Mouse (Mus musculus): ENCODE data around the gene Gse1.

DNA sequence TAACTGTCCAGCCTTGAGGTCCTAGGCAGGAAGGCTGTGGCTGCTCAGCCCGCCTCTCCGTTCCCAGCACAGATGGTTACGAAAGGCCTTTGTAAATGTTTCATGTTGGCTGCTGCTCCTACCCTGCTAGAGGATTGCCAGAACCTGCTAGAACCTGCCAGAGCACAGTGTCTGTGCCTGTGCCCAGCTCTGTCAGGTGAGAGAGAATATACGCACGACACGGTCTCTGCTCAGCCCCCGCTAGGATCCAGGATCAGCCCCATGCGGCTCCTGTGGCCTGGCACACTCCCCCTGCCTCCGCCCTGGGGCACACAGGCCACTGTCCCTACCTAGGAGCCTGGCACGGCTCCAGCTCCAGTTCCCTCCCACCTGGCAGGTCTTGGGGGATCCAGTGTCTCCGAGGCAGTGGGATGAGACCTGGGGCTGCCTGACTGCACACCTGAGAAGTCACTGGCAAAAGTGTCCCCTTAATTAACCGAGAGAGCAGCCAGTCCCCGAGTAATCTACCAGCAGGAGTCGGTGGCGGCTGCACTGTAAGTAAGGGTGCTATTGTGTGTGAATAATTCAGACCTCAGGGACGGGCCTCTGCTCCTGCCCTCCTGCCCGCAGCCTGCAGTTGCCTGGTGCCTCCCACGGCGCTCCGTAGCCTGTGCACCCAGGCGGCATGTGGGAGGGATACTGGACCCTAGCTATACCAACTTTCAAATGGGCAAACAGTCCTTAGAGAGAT lies 209.6 kb downstream of the Gse1 start:
- TF ChIP-seq TAL1 (IDR thresholded peaks at IDR 0.05; ENCODE audit: low read length): no peak
- no peak for TF ChIP-seq GATA1 (IDR thresholded peaks at IDR 0.05; ENCODE audit: low read length)
